Mouse (Mus musculus): ENCODE data around the gene Cpxm2.

Gene Cpxm2

GRCm38 (mm10) chr7:132015193-132015592 lies 139.3 kb downstream of the Cpxm2 start:
- DNase-seq, result no peak

DNA sequence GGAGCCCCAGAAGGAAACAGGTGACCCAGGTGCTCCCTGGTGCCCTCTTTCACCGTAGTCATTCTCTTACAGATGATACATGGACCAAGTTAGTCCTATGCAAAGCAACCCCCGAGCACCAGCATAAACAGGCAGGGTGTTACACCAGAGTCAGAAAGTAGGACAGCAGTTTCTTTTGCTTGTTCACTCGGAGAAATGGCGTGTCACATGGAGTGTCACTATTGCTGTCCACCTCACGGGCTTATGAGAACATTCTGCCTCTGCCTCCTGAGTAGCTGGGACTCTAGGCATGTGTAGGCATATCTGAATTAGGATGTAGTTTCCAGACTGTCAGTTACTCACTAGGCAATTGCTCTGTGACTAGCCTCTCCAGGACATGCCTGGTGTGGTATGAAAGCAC lies 140.6 kb downstream of the Cpxm2 start:
- DNase-seq, result no peak

DNA sequence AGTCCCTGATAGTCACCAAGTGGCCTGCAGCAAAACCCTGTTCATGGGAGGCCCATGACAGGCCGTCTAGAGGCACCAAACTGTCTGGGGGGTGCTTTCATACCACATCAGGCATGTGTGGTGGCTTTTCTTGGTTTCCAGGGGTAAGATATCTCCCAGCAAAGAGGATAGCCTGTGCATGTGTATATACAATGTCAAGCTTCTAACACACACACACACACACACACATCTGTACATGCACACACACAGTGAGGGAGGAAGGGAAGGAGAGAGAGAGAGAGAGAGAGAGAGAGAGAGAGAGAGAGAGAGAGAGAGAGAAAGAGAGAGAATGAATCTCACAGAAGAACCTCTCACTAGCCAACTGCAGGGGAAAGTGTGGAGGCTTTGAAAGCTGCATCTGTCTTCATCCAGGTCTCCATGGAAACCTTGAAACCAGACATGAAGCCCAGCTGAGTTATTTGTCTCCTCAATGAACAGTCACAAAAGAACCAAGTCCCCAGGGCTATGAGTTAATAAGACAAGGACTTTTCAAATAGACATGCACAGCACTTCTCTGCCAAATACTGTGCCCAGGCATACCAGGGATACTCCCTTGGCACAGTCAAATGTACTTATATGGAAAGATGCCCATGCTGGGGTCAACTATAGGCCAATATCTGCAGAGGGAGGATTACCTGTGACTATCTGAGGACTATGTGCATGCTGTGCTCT lies 141.4 kb downstream of the Cpxm2 start:
- DNase-seq, result no peak

GRCm38 (mm10) chr7:132009002-132009401 lies 145.5 kb downstream of the Cpxm2 start:
- DNase-seq, result no peak

DNA sequence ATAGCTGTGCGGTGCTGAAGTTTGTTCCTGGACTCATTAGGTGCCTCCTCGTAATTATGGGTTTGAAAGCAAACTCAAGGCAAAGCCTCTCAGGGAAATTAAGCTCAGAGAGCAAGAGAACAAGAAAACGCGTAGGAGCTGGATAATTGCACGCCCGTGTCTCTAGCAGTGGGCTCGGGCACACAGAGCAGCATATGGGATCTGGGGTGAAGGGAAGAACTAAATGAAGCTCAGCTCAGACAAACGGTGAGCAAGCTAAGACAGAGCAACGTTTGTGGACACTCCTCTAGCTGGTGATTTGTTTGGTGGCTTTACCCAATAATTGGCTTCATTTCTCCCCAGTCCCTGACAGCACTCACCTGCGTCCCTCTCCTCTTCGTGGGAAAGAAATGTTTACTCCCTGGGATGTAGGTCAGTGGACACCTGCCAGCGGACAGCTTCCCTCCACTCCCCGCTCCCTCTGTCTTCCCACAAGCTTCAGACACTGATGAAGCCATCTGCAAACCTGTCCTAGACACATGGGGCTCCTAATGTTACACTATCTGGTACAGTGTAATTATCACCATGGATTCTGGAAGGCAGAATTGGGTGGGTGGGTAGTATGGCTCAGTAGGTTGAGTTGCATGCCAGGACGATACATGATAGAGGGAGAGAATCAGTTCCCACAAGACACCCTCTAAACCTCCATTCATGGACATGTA lies 148.4 kb downstream of the Cpxm2 start:
- no peak for DNase-seq

- DNase-seq, result no peak
These were observed 161.7 kb downstream of the Cpxm2 start for GRCm38 (mm10) chr7:131992873-131993272.

- DNase-seq, result no peak
These were observed 162.3 kb downstream of the Cpxm2 start for GRCm38 (mm10) chr7:131992226-131992625.

DNA sequence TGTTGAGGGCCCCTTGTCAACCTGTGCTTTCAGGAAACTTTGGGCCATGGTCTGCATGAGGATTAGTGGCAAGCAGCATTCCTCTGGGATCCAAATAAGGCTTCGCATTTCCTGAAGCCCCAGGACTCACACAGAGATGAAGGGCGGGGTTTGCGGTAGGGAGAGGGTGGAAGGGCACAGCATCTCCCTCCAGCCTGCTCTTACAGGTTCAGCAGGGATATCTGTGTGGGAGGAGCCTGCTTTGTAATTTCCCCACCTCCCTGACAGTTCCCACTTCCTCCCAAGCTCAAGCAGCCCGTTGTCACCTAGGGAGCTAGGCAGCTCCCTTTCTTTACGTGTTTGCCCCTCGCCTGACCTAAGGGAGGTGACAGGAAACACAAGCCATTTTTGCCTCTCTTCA lies 165.5 kb downstream of the Cpxm2 start:
- no peak for DNase-seq
